Mouse (Mus musculus): ENCODE measurements around the gene Arhgap35.

Arhgap35 gene

DNA sequence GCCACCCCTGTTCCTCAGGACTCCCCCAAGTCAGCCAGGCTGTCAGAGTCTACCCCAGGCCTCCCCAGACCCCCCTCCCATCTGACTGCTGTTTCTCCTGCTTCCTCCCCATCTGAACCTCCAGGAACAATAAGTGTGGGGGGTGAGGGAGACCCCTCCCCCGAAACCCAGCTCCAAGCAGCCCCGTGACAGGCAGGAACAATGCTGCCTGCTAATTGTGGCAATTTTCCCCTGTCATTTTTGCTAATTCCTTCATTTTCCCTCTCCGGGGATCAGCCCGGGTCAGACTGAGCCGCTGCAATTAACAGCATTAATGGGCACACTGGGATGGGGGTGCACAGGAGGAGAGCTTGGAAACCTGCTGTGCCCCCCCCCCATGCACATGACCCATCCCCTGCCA is 146.7 kb downstream of the Arhgap35 start:
- no peak for DNase-seq (ENCODE audit: low read depth, low spot score)

GRCm38 (mm10) chr7:16466565-16466964 is 148.2 kb downstream of the Arhgap35 start:
- peak; percentile 78 for DNase-seq (ENCODE audit: low read depth, low spot score)

DNA sequence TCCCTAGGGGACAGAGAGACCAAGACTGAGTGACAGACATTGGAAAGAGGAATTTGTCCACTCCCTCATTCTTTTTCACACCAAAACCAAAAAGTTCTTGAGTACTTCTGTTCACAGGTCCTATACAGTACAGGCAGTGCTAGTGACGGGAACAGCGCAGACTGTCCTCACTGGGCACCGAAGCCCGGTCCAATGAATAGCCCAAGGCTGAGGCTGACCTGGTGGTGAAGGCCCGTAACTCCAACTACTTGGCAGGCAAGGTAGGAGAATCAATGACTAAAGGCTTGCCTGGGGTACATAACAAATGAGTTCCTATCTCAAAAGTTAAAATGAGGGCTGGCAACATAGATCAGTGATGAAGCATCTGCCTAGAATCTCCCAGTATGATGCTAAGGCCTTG is 149.2 kb downstream of the Arhgap35 start:
- no peak for DNase-seq (ENCODE audit: low read depth, low spot score)

- peak; percentile 71 for DNase-seq (ENCODE audit: low read depth, low spot score)
Measured at GRCm38 (mm10) chr7:16465160-16465559, 149.6 kb downstream of the Arhgap35 start.

DNA sequence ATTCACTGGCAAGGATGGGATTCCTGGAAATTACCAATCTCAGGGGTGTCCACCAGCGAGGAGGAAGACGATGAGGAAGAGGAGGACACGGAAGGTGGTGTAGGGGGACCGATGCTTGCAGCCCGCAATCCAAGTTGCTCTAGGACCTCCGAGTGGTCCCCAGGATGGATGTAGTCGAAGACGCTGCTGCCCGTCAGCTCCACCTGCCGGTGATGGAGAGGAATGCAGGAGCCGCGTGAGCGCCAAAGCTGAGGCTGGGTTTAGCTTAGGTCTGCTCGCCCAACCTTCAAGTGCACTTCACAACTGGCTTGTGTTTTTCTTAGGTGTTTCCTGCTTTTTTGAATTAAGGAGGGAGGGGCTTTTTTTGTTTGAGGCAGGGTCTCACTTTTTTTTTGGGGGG is 151.6 kb downstream of the Arhgap35 start:
- peak; percentile 83 for DNase-seq (ENCODE audit: low read depth, low spot score)

DNA sequence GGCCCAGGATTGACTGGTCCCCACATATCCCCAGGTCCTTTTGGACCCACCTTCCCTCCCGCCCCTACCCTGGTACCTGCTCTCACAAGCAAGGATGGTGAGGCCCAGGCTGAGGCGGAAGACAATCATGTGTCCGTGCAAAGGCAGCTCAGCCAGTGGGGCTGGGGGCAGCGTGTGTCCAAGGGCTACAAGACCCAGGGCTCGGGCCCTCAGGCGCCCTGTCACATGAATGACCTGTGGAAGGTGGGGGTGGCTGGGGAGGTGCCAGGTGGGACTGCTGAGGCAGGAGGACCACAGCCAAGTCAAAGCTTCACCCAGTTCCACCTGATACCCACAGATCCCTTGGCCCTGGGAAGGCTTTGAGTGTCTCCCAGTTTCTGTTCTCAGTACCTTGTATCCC is 153.1 kb downstream of the Arhgap35 start:
- DNase-seq (ENCODE audit: low read depth, low spot score), result no peak

DNA sequence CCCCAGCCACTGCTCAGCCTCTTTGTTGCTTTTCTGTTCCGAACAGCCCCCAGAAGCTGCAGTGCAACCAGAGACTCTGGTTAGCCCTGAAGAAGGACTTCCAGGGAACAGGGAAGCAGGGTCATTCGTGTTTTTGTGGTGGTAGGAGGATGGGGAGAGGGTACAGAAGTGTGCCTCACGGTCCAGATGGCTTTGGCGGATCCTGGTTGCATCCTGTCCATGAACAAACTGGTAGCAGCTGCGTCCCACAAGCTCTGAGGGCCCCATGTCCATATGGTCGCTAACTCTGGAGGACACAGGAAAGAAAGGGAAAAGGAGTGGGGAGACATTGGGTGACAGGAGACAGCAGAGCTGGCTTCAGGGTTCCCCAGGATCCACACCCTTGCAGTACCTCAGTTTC is 153.6 kb downstream of the Arhgap35 start:
- DNase-seq (ENCODE audit: low read depth, low spot score), result no peak

DNA sequence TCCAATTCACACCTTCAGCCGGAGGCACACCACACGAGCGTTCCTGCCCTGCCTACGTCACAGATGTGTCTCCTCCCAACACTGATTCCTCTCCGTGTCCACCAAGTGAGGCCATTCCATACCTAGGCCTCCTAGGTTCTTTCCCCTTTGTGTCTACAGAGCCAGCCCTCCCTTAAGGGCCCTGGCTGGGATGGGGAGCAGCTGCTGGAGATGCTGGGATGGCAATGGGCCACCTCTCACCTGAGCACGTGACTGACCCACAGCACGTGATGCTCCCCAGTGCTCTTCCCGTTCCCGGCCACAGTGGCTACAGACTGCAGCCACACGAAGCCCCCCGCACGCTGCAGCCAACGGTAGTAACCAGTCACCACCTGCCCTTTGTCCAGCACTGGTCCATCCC is 154.2 kb downstream of the Arhgap35 start:
- DNase-seq (ENCODE audit: low read depth, low spot score), result no peak

GRCm38 (mm10) chr7:16456289-16456688 is 158.5 kb downstream of the Arhgap35 start:
- no peak for DNase-seq (ENCODE audit: low read depth, low spot score)

DNA sequence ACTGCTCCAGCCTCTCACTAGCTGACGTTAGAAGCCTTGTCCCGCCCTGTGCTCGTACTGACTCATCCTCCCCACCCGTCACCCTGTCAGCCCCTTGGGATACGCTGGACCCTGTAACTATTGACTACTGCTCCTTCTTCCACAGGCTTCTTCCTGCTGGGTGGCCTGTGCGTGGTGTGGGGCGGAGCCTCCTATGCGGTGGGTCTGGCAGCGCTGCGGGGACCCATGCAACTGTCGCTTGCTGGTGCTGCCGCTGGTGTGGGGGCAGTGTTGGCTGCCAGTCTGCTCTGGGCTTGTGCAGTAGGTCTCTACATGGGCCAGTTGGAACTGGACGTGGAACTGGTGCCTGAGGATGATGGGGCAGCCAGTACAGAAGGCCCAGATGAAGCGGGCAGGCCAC is 159.8 kb downstream of the Arhgap35 start:
- no peak for DNase-seq (ENCODE audit: low read depth, low spot score)

- DNase-seq (ENCODE audit: low read depth, low spot score), result peak; percentile 83
Measured at GRCm38 (mm10) chr7:16453118-16453711, 161.6 kb downstream of the Arhgap35 start.

- peak; percentile 94 for DNase-seq (ENCODE audit: low read depth, low spot score)
Measured at GRCm38 (mm10) chr7:16452587-16453073, 162.2 kb downstream of the Arhgap35 start, which contains the start of gene Tmem160. Gene Tmem160 (plus strand): TSS chr7:16452779.

GRCm38 (mm10) chr7:16451656-16452055 is 163.1 kb downstream of the Arhgap35 start:
- no peak for DNase-seq (ENCODE audit: low read depth, low spot score)

Measured in A20 (cell line).